Mouse (Mus musculus): Measurements from ENCODE around the gene Plekha5. TPM values are rescaled to one million over a fixed set of nuclear protein-coding genes. Genes with fewer than 3 reads are reported as not detected.
"Not testable (repeated sequence)": the region's sequence is repeated elsewhere in the genome, so short reads cannot be mapped to it uniquely, and the experiment has no call there.

The Plekha5 gene
- polyA plus RNA-seq, 1 experiment, result 2.1 TPM

DNA sequence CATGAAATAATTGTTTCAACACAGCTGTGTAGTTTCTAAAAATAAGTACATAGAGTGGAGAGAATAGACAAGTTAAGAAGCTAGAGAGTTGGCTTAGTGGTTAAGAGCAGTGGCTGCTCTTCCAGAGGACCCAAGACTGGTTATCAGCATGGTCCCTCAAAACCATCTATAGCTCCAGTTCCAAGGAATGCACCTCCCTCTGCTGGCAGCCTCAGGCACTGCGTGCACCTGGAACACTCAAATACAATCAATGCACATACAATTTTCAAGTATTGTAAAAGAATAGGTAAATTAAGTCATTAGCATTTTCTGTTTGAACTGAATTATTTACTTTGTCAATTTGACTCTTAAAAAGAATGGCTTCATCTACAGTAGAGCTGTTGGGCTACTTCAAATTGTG lies 93.3 kb downstream of the Plekha5 start:
- Histone ChIP-seq H3K27ac (ENCODE audit: insufficient read depth, low read depth, low read length) (no peak overlapping the region), H3K4me1 (ENCODE audit: control insufficient read depth, insufficient read depth, low read length) (peaks cover 10% of the 10 kb centered on the region), H3K4me3 (ENCODE audit: insufficient read depth, low read length) (no peak overlapping the region)
- TF ChIP-seq CTCF (IDR thresholded peaks at IDR 0.05; ENCODE audit: low read depth, low read length) (no peak; the same call in 1 of the 2 replicates), POLR2A (IDR thresholded peaks at IDR 0.05; ENCODE audit: borderline replicate concordance, low read depth, low read length) (no peak)

DNA sequence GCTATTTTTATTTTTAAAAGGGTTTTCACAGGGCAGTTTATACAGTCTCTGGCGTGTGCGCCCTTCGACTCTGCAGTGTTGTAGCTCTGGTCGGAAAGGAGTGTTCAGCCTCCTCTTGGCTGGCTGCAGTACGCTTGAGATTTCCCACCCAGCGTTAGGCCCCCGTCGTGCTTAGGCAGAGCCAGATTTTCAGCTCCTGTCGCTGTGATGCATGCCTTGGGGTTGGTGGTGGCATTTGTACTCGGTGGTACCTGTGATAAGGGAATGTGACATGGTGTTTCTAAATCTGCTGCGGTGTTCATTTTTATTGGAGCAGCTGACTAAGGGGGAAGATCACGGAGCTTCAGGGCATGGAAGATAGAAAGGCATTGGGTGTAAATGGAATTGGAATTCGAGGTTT lies 95.2 kb downstream of the Plekha5 start:
- no peak overlapping the region for H3K27ac ChIP-seq (ENCODE audit: insufficient read depth, low read depth, low read length)
- peaks cover 23% of the 10 kb centered on the region for H3K4me1 ChIP-seq (ENCODE audit: control insufficient read depth, insufficient read depth, low read length)
- H3K4me3 ChIP-seq (ENCODE audit: insufficient read depth, low read length), result no peak overlapping the region
- TF ChIP-seq POLR2A (IDR thresholded peaks at IDR 0.05; ENCODE audit: borderline replicate concordance, low read depth, low read length) (no peak), CTCF (IDR thresholded peaks at IDR 0.05; ENCODE audit: low read depth, low read length) (no peak)

DNA sequence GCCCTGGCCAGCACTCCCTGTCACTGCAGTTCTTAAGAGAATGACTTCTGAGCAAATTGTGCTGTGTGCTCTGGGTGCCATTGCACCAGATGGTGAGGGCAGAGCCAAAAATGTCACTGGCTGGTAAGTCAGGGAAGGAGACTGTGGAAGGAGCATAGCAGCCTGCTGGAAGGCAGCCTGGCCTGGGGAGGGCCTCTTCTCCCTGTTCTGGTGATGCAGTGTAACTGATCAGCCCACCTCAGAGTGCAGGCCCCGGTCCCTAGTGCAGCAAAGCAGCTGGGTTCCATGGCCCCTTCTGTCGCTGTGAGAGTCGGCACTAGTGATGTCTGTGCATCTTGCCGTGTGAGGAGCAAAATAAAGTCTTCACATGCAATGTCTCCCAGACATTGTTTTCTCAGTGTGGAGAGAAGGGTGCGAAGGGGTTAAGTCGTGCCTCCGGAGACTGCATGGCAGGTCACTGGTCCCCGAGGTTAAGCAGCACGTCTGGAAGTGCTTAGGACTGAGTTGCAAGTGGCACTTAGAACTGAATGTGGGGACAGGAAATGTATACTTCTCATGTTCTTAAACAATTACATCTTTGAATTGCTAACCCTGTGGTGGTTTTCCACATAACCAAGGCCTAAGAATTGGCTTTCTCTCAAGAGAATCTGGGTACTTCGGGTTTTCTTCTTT lies 95.8 kb downstream of the Plekha5 start:
- Histone ChIP-seq H3K4me1 (ENCODE audit: control insufficient read depth, insufficient read depth, low read length) (peaks cover 21% of the 10 kb centered on the region), H3K4me3 (ENCODE audit: insufficient read depth, low read length) (no peak overlapping the region), H3K27ac (ENCODE audit: insufficient read depth, low read depth, low read length) (no peak overlapping the region)
- TF ChIP-seq CTCF (IDR thresholded peaks at IDR 0.05; ENCODE audit: low read depth, low read length) (no peak), POLR2A (IDR thresholded peaks at IDR 0.05; ENCODE audit: borderline replicate concordance, low read depth, low read length) (no peak)

DNA sequence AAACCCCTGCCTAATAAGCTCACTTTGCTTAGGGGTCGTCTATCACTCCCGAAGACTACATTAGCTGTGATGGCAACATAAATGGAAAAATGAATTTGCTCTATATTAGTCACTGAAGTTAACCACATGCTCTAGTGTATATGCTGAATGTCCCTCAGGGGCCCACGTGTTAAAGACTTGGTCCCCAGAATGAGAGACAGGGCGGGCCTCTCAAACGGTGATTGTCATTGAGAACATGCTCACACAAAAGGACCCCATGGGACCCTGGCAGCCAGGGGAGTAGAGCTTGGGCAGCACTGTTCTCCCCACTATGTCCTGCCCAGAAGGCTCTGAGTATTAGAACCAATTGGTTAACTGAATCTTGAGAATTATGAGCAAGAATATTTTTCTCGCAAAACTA lies 97.1 kb downstream of the Plekha5 start:
- no peak overlapping the region for H3K27ac ChIP-seq (ENCODE audit: insufficient read depth, low read depth, low read length)
- peaks cover 16% of the 10 kb centered on the region for H3K4me1 ChIP-seq (ENCODE audit: control insufficient read depth, insufficient read depth, low read length)
- TF ChIP-seq POLR2A (IDR thresholded peaks at IDR 0.05; ENCODE audit: borderline replicate concordance, low read depth, low read length) (no peak), CTCF (IDR thresholded peaks at IDR 0.05; ENCODE audit: low read depth, low read length) (no peak)
- no peak overlapping the region for H3K4me3 ChIP-seq (ENCODE audit: insufficient read depth, low read length)

DNA sequence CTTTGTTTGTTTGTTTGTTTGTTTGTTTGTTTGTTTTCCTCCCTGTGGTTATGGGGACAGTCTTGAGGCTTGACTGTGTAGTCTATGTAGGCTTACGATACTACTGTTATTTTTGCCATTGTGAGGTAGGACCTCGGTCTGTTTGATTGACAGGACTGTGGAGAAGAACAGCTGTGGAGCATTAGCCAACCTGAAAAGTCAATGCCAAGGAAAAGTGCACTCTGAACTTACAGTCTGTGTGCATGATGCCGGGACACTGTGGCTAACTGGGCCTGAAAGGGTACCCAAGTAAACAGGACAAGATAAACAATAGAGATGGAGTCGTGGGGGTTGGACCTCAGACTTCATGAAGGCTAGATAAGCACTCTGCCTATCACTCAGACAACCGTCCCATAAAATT lies 98.0 kb downstream of the Plekha5 start:
- H3K27ac ChIP-seq (ENCODE audit: insufficient read depth, low read depth, low read length), result no peak overlapping the region
- TF ChIP-seq CTCF (IDR thresholded peaks at IDR 0.05; ENCODE audit: low read depth, low read length) (no peak), POLR2A (IDR thresholded peaks at IDR 0.05; ENCODE audit: borderline replicate concordance, low read depth, low read length) (no peak)
- peaks cover 14% of the 10 kb centered on the region for H3K4me1 ChIP-seq (ENCODE audit: control insufficient read depth, insufficient read depth, low read length)
- no peak overlapping the region for H3K4me3 ChIP-seq (ENCODE audit: insufficient read depth, low read length)

DNA sequence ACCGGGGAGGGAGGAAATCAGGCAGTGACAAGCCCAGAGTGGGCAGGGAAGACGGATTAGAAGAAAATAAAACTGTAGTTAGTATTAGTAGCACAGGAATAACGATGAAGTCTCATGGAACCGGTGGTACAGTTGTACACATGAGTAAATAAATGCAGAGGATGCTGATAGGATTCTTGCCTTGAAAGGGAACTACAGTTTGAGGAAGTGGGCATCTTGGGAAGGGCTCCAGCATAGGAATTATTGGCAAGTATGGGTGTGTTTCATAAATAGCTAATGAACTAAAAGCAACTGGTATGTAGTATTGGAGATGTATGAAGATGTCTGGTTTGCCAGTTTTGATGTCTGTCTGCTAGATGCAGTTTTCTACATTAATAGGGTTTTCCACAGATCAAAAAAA lies 99.7 kb downstream of the Plekha5 start:
- TF ChIP-seq CTCF (IDR thresholded peaks at IDR 0.05; ENCODE audit: low read depth, low read length) (no peak), POLR2A (IDR thresholded peaks at IDR 0.05; ENCODE audit: borderline replicate concordance, low read depth, low read length) (no peak)
- no peak overlapping the region for H3K4me3 ChIP-seq (ENCODE audit: insufficient read depth, low read length)

DNA sequence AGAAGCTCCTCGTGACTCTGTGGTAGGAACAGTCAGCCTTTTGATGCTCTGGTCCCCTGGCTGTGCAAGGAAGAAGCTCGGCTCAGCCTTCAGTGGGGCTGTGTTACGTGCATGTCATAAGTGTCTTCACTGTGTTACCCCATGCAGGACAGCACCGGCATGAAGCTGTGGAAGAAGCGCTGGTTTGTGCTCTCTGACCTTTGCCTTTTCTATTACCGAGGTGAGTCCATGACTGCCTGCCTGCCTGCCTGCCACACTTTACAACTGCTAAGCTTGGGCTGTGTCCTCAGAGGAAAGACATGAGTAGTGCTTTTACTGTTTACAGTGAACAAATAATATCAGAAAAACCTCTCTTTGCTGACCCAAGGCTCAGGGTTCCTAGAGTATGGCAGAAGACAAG lies 104.6 kb downstream of the Plekha5 start:
- no peak overlapping the region for H3K27ac ChIP-seq (ENCODE audit: insufficient read depth, low read depth, low read length)
- H3K4me3 ChIP-seq (ENCODE audit: insufficient read depth, low read length), result no peak overlapping the region
- H3K4me1 ChIP-seq (ENCODE audit: control insufficient read depth, insufficient read depth, low read length), result peaks cover 4% of the 10 kb centered on the region
- TF ChIP-seq CTCF (IDR thresholded peaks at IDR 0.05; ENCODE audit: low read depth, low read length) (no peak), POLR2A (IDR thresholded peaks at IDR 0.05; ENCODE audit: borderline replicate concordance, low read depth, low read length) (no peak)

More for the DNA sequence above, 99.7 kb downstream of the Plekha5 start:
- peaks cover 14% of the 10 kb centered on the region for H3K4me1 ChIP-seq (ENCODE audit: control insufficient read depth, insufficient read depth, low read length)
- no peak overlapping the region for H3K27ac ChIP-seq (ENCODE audit: insufficient read depth, low read depth, low read length)

DNA sequence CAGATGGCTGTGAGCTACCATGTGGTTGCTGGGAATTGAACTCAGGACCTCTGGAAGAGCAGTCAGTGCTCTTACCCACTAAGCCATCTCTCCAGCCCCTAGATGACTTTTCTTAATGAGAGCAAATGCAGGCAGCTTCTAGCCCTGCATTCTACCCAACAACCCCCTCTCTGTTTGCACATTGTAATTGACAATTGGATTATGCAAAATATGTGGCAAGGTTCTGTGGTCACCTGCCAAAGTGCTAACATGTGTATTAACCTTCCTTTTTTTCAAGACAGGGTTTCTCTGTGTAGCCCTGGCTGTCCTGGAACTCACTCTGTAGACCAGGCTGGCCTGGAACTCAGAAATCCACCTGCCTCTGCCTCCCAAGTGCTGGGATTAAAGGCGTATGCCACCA lies 109.0 kb downstream of the Plekha5 start:
- H3K4me3 ChIP-seq (ENCODE audit: insufficient read depth, low read length); H3K27ac ChIP-seq (ENCODE audit: insufficient read depth, low read depth, low read length); H3K4me1 ChIP-seq (ENCODE audit: control insufficient read depth, insufficient read depth, low read length): not testable (repeated sequence)

DNA sequence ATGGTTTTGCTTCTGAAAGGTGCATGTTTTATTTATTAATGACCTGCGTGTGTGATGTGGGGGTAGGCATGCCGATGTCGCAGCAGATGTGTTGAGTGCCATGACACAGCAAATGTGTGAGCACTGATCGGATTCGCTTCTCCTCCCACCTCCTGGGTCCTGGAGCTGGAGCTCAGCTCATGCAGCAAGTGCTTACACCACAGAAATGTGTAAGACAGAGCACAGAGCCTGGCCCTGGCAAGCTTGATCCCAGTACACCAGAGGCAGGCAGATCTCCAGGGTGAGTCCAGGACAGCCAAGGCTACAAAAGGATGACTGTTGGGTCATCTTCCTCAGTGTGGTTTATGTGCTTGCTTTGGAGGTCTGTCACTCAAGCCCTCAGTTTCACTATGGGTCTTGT lies 109.8 kb downstream of the Plekha5 start:
- TF ChIP-seq POLR2A (IDR thresholded peaks at IDR 0.05; ENCODE audit: borderline replicate concordance, low read depth, low read length) (no peak), CTCF (IDR thresholded peaks at IDR 0.05; ENCODE audit: low read depth, low read length) (no peak)
- Histone ChIP-seq H3K4me1 (ENCODE audit: control insufficient read depth, insufficient read depth, low read length) (no peaks in the 10 kb centered on the region), H3K27ac (ENCODE audit: insufficient read depth, low read depth, low read length) (no peak overlapping the region)

DNA sequence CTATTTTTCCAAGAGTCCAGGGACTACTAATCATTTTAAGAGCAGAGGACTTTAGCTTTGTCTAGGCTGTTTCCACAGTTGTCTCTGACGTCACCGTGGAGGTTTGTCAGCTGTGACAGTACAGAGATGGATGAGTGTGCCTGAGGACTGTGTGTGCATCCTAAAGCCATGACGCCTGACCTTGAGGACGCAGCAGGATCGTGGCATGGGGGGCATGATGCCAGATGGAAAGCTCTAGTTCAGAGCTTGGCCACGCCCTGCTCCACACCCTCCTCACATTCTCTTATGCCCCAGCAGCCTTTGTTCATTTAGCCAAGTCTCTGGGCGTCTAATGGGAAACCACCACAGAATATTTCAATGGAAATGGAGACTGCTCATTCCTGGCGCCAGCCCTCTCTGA lies 111.7 kb downstream of the Plekha5 start:
- no peak overlapping the region for H3K4me3 ChIP-seq (ENCODE audit: insufficient read depth, low read length)
- H3K4me1 ChIP-seq (ENCODE audit: control insufficient read depth, insufficient read depth, low read length), result no peaks in the 10 kb centered on the region
- no peak for TF ChIP-seq POLR2A (IDR thresholded peaks at IDR 0.05; ENCODE audit: borderline replicate concordance, low read depth, low read length)
- TF ChIP-seq CTCF (IDR thresholded peaks at IDR 0.05; ENCODE audit: low read depth, low read length), result no peak
- H3K27ac ChIP-seq (ENCODE audit: insufficient read depth, low read depth, low read length), result no peak overlapping the region

More for the DNA sequence above, 109.8 kb downstream of the Plekha5 start:
- H3K4me3 ChIP-seq (ENCODE audit: insufficient read depth, low read length), result no peak overlapping the region

DNA sequence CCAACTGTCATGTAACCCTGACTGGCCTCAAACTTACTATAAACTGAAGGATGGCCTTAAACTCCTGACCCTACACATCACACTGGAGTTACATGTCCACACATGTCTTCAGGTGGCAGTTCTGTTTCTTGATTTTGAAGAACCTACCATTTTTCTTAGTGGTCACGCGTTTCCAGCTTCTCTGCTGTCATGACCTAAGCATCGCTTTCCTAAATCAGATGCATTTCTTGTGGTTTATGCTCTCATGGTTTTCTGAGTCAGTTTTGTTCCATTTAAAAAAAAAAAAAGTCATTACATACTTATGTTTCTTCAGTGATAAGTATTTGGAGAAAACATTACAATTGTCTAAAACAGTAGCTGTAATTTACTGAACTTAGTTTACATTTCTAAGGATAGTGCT lies 118.1 kb downstream of the Plekha5 start:
- no peak overlapping the region for H3K4me3 ChIP-seq (ENCODE audit: insufficient read depth, low read length)
- TF ChIP-seq POLR2A (IDR thresholded peaks at IDR 0.05; ENCODE audit: borderline replicate concordance, low read depth, low read length) (no peak), CTCF (IDR thresholded peaks at IDR 0.05; ENCODE audit: low read depth, low read length) (no peak)
- peaks cover 18% of the 10 kb centered on the region for H3K4me1 ChIP-seq (ENCODE audit: control insufficient read depth, insufficient read depth, low read length)
- H3K27ac ChIP-seq (ENCODE audit: insufficient read depth, low read depth, low read length), result no peak overlapping the region

All from bone marrow macrophage, adult 2 months (primary cell).